Mouse (Mus musculus) ES-E14 (cell line): ENCODE data around the gene Krba1.

Experiments used
- CHD2 ChIP-seq: IDR thresholded peaks from 2 replicates; pipeline ENCODE4 v1.6.1; 2014; ENCODE audit warnings: mild to moderate bottlenecking, low read depth, low read length, inconsistent platforms
- HCFC1 ChIP-seq: IDR thresholded peaks from 2 replicates; pipeline ENCODE4 v1.6.1; 2012; ENCODE audit warnings: low read length, inconsistent platforms, borderline replicate concordance; ENCODE audit not compliant: insufficient read depth
- MAFK ChIP-seq: IDR thresholded peaks from 2 replicates; pipeline ENCODE4 v1.6.1; 2014; ENCODE audit warnings: mild to moderate bottlenecking, low read depth, low read length, inconsistent platforms; ENCODE audit not compliant: insufficient read depth
- ZC3H11A ChIP-seq: IDR thresholded peaks from 2 replicates; pipeline ENCODE4 v1.6.1; 2012; ENCODE audit warnings: low read depth, mild to moderate bottlenecking, inconsistent platforms, low read length, borderline replicate concordance

- no peak for TF ChIP-seq CHD2
- TF ChIP-seq ZC3H11A, result no peak
- no peak for TF ChIP-seq MAFK
- no peak for TF ChIP-seq HCFC1
Observed at GRCm38 (mm10) chr6:48426956-48427355, 31.6 kb downstream of the Krba1 start.
